Mouse (Mus musculus) thymus, postnatal 14 days (tissue): Measurements from ENCODE around the gene Dapk3.

Experiments
- DNase-seq: peaks from one replicate; pipeline ENCODE4 v3.0.0; 2021

The Dapk3 gene

DNA sequence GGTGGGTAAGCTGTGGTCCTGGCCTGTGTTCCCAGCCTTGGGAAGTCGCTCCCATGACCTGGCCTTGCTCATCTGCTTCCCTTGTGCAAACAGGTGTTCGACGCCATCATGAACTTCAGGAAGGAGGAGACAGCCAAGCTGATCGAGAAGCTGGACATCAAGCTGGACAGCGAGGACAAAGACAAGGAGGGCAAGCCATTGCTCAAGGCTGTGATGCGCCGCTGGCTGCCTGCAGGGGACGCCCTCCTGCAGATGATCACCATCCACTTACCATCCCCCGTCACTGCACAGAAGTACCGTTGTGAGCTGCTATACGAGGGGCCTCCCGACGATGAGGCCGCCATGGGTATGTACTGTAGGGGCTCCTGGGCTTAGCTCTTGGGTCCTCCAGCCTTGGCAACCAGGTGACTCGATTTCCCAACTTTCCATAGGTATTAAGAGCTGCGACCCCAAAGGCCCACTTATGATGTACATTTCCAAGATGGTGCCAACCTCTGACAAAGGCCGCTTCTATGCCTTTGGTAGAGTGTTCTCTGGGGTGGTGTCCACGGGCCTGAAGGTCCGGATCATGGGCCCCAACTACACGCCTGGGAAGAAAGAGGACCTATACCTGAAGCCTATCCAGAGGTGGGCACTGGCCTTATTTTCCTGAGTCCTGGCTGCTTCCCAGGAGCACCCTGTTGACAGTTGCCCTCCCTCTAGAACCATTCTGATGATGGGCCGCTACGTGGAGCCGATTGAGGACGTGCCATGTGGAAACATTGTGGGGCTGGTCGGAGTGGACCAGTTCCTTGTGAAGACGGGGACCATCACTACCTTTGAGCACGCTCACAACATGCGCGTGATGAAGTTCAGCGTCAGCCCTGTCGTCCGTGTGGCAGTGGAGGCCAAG is 3.1 kb upstream of the Dapk3 start:
- no peak for DNase-seq

DNA sequence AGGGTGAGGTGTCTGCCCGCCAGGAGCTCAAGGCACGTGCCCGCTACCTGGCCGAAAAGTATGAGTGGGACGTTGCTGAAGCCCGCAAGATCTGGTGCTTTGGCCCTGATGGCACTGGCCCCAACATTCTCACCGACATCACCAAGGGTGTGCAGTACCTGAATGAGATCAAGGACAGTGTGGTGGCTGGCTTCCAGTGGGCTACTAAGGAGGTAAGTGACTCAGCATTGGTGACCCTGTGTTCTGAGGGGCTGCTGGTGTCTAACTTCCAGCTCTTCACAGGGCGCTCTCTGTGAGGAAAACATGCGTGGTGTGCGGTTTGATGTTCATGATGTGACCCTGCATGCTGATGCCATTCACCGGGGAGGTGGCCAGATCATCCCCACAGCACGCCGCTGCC is 1.9 kb upstream of the Dapk3 start:
- no peak for DNase-seq

DNA sequence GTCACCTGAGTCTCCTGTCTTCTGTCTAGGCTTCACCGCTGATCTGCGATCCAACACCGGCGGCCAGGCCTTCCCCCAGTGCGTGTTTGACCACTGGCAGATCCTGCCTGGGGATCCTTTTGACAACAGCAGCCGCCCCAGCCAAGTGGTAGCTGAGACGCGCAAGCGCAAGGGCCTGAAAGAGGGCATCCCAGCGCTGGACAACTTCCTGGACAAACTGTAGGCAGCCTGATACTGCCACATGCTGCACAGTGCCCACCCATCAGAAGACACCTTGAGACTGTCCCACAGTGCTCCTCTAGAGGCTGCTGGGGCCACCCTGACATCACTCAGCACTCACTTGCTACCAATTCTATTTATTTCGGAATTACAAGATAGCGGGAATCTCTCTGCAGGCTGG is 945 bp upstream of the Dapk3 start:
- peak; percentile 25 for DNase-seq

DNA sequence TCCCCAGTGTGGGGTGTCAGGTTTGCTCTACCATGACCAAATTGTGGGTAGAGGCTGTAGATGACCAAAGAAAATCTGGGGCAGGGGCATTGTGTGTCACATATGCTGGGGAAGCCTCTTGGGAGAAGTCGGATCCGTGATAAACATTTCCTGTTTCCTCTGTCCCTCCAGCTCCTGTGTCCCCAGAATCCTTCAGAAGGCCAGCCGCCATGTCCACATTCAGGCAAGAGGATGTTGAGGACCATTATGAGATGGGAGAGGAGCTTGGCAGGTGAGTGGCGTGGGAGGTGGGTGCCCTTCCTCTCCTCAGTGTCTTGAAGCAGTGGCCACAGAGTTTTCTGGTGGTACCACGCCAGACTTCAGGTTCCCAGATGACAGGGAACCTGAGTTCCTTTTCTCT is 1.0 kb downstream of the Dapk3 start, which contains the start of gene 4930442H23Rik:
Gene 4930442H23Rik, minus strand, starts transcription at position 45 of the 400 bp plus-strand sequence.
- no peak for DNase-seq

DNA sequence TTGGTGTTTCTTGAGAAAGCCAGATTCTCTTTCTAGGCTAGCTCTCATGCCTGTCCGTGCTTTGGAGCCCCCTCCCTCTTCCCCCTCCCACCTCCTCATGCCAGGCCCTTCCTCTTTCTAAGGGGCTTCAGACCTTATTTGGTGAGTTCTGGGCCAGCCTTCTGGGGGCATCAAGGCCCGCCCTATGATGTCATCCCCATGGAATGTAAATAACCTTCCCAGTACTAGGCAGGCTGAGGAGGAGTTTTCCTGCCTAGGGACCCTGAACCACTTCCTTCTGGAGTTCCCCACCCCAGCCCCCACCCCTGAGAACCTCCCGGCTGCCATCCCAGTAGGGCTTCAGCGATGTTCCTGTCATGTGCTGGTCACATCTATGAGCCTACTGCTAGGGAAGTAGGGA is 2.0 kb downstream of the Dapk3 start:
- no peak for DNase-seq

DNA sequence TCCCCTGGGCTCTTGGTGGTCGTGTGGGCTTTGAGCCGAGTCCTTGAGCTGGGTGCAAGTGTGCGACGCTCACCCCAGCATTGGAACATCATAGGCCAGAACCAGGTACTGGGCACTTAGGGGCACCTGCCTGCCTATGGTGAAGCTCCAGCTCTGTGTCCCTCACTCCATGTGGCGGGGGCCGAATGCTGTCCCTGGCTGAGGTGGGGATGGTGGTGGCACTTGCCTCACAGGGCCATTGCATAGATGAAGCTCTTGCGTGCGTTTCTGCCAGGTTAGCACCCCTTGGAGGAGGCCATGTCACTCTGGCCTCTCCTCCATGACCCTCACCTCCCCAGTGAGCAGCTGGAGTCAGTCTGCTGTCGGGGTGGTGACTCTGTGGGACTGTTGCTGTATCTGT is 4.4 kb downstream of the Dapk3 start:
- no peak for DNase-seq

DNA sequence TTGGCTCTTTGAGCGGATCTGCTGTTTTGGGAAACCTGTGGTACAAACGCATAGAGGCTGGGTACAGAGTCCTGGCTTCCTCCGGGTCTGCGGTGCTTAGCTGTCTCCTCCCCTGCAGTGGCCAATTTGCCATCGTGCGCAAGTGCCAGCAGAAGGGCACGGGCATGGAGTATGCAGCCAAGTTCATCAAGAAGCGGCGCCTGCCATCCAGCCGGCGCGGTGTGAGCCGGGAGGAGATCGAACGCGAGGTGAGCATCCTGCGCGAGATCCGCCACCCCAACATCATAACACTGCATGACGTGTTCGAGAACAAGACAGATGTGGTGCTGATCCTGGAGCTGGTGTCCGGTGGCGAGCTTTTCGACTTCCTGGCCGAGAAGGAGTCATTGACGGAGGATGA is 7.0 kb downstream of the Dapk3 start:
- DNase-seq, result no peak

DNA sequence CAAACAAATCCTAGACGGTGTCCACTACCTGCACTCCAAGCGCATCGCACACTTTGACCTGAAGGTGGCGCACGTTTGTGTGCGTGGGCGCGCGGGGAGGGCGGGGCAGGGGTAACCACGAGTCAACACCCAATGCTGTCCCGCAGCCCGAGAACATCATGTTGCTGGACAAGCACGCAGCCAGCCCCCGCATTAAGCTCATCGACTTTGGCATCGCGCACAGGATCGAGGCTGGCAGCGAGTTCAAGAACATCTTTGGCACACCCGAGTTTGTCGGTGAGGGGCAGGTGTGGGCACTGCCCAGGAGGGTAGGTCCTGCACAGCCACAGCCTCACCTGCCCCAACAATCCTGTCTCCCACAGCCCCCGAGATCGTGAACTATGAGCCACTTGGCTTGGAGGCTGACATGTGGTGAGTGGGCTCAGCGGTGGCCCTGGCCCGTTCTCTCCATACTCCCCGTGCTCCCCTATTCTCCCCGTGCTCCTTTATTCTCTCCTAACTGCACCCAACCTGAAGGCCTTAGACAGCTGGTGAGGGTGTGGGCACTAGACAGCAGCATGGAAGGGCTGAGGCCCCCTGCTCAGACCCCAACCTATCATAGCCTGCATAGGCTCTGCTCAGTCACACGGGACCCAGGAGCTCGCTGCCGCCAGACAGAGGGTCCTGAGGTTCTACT is 7.6 kb downstream of the Dapk3 start:
- DNase-seq, result peak; percentile 27

DNA sequence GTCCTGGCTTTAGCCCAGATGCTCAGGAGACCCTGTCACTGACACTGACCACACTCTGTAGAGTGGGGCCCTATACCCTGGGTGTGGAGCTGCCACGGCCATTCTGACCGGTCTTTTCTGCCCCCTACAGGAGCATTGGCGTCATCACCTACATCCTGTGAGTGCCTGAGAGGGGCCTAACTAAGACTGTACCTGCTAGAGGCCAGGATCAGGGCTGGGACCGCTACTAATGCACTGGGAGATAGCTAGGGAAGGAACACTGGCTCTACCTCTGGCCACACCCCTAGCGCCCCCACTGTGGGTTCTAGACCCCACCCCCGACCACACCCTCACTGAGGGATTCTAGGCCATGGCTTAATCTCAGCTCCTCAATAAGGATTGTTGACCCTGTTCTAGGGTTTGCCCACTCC is 8.1 kb downstream of the Dapk3 start:
- DNase-seq, result no peak

DNA sequence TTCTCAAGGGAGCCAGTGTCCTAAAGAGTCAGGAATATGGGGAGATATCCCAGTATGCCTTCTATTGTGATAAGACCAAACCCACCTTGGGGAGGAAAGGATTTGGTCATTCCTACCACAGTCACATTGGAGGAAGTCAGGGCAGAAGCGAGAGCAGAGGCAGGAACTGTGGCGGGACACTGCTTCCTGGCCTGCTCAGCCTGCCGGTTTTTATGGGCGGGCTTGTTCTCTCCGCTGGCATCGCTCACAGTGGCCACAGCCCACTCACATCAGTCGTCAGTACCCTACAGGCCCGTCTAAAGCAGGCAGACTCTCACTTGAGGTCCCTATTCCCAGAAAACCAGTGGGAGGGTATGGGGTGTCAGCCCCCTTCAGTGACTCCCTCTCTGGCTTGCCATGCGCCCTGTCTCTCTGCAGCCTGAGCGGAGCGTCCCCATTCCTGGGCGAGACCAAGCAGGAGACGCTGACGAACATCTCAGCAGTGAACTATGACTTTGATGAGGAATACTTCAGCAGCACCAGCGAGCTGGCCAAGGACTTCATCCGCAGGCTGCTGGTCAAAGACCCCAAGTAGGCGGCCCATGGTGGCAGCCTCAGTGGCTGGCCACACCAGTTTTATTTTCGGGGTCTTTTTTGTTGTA is 8.7 kb downstream of the Dapk3 start:
- no peak for DNase-seq

DNA sequence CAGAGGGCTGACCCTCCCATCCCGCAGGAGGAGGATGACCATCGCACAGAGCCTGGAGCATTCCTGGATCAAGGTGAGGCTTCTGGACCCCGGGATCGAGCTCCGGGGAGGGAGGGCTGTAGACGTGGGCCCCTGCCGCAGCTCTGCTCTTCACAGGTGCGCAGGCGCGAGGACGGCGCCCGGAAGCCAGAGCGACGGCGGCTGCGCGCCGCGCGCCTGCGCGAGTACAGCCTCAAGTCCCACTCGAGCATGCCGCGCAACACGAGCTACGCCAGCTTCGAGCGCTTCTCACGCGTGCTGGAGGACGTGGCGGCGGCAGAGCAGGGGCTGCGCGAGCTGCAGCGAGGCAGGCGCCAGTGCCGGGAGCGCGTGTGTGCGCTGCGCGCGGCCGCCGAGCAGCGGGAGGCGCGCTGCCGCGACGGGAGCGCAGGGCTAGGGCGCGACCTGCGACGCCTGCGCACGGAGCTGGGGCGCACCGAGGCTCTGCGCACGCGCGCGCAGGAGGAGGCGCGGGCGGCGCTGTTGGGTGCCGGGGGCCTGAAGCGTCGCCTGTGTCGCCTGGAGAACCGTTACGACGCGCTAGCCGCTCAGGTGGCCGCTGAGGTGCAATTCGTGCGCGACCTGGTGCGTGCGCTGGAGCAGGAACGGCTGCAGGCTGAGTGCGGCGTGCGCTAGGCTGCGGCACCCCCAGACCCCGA is 9.6 kb downstream of the Dapk3 start:
- peak; percentile 90 for DNase-seq

DNA sequence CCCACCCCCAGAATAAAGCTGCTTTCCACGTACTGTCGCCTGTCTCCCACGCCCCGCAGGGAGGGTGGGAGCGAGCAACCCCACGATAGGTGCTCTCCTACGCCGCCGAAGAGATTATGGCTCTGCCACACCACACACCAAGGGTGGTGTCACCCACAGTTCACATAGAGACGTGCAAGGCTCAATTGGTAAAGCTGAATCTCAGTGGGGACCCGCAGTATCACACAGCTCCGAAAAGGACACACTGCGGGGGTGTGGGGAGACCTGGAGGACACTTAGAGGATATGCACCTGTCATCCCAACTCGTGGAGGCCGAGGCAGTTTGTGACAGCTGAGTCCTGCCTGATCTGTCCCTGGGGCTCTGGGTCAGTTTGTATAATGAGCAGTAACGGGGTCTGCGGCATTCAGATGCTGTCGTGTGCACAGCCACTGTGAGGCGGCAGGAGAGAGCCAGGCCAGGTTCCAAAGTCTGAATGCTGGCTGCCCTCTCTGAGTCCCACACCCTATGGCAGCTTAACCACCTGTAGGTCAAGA is 10.2 kb downstream of the Dapk3 start:
- no peak for DNase-seq

DNA sequence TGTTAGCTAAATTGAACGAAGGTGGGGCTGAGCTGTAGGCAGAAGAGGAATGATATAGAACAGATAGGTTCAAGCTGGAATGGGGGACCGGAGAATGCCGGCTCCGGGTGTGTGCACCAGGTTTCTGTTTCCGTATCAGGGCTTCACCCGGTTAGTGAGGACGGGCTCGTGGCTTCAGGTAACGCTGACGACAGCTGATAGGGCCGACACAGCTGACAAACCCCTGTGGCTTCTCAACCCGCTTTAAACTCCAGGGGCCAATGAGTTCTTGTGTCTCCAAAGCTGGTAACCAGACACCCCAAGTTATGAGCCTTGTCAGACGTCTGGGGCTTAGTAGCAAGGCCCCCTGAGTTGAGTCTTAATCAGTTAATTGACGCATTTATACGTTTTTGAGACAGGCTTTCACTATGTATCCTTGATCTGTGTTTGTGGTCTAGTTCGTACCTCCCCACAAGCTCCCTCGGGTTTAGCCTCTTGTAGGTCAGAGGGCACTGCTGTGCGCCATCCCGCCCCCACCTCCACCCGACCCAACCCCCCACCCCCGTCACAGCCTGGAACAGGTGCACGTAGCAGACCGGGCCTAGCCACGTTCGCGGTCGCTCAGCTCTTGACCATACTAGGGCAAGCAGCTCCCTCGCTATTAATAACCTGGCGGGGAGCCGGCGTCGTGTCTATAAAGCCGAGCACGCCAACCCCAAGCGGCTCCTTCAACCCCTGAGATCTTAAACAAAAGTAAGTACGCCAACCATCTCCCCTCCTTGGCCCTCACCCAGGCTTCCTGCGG is 11.4 kb downstream of the Dapk3 start:
- peak; percentile 49 for DNase-seq

DNA sequence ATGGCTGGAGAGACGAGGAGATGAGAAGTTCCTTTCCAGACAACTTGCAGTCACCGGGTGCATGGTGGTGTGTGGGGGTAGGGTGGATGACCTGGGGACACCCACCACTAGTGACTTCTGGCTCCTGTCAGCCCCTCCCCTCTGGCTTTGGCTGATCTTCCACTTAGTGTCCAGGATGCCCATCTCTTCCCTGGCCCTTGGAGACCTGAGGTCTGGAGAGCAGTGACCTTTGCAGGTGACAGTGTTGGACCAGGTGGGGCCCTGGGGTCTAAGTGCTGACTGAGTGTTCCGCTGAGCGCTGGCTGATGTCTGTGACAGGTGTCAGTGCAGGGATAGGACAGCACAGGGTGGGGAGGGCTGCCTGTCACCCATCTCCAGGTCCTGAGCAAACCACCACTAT is 12.5 kb downstream of the Dapk3 start:
- no peak for DNase-seq

DNA sequence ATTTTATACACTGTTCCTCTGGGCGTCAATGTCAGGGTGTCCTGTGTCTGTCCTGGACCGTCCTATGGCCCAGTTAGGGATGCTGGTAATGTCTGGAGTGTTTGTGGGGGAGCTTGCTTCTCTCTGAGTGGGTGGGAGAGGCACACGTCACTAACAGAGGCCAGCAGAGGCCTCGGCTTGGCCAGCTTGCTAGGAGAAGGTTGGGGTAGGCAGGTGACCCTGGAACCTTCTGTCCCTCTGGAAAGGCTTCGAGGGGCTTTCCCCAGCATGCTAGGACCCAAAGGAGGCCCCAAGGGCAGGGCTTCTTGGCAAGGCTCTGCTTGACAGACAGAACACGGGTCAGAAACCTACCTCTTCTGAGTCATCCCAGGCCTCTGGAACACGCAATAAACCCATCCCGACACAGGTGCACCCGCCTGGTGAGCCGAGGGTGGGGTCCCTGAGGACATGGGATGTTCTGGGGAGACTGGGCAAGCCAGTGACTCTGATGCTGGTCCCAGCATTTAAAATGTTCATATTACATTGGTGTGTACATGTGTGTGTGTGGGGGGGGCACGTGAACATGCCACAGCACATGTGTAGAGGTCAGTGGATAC is 13.8 kb downstream of the Dapk3 start:
- no peak for DNase-seq

DNA sequence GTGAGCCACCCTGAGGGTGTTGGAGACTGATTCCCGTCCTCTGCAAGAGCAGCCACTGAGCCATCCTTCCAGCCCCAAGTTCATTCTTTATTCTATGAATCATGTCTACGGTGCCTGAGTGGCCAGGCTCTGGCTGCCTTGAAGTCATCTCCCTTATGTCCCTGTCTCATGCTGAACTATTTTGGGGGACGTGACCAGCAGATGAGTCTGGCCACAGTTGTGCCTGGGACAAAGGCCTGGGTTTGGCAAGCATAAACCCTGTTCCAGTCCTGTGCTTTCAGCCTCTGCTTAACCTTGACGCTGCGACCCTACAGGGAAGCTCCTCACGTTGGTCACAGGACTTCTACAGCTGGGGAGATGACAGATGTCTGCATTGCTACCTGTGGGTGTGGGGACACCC is 14.5 kb downstream of the Dapk3 start:
- DNase-seq, result no peak

DNA sequence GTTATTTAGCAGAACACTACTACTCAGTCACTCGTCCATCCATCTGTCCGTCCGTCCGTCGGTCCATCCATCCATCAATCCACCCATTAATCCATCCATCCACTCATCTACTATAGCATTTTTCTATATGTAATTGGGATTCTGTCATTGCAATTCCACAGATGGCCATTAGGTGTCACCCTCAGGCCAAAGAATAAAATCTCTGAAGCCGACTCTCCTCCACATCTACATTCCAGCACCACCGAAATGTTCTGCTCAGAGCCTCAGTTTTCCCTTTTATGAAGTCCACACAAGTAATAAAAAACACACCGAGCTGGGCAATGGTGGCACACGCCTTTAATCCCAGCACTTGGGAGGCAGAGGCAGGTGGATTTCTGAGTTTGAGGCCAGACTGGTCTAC is 15.4 kb downstream of the Dapk3 start:
- DNase-seq, result peak; percentile 72

DNA sequence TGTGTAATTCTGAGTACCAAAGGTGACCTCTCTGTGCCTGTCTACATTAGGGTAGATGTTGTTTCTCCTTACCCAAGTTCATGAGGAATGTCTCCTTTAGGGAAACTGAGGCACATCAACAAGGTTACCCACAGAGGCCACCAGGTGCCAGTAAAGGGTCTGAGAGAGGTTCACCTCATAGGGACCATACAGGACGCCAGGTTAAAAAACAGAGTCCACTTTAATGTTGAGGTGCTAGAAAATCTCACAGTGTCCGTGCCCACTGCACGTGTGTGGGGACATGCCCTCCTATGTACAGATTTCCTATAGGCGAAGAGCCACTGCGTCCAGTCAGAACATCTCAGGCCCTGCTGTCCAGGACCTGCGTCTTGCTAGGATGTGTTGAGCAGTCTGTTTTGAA is 16.2 kb downstream of the Dapk3 start:
- no peak for DNase-seq

DNA sequence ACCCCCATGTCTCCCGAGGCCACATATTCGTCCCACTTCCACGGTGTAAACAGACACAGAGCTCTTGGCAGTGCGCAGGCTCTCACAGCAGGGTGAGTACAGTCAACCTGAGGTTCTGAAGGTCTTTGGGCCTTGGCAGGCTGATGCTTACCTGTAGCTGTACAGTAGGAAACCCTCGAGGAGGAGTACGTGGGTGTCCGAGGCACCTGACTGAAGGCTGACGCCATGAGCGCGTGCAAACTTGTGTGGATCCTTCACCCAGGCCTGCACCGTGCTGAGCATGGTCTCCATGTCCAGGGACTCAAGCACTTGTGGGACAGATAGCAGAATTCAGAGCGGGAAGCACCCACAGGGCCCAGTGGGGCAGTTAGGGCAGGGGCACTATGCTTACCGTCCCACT is 17.3 kb downstream of the Dapk3 start:
- no peak for DNase-seq

DNA sequence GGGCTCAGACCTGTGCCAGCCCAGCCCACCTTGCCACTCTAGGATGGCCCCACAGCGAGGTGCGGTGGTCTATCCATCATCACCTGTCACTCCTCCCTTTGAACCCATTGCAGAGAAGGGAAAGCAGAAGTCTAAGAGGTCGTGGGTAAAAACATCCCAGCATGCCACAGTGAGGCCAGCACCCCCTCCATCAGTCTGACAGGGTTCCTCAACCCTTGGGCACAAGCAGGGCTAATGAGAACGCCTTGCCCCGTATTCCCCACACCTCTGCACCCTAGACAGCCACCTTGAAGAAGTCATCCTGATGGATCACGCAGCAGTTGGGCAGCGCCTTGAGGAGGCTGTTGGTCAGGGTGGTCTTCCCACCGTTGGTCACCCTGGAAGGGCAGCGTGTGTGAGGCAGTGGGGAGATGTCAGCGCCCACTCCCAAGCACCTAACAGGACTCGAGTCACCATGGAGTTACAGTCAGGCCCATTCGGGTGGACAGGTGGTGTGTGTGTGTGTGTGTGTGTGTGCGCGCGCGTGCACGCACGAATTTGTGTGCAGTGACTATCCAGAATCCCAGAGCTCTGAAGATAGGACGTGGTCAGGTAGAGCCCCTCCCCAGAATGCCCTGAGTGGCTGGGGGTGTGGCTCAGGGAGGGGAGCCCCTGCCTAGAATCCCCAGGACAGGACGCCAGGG is 17.9 kb downstream of the Dapk3 start:
- DNase-seq, result no peak
